Mouse (Mus musculus): Measurements from ENCODE around the gene Sema3f. TPM values are rescaled to one million over a fixed set of nuclear protein-coding genes. Genes with fewer than 3 reads are reported as not detected.

Sema3f gene
- total RNA-seq, 2 experiments from 2014 or later: 28.9 to 32.8 TPM

- DNase-seq (ENCODE audit: low spot score in 2 of 2): peak; percentile 85 to 94
Observed at GRCm38 (mm10) chr9:107635279-107636028, 74.8 kb downstream of the Sema3f start, which contains the start of gene Gnai2. TSS of gene Gnai2 (minus strand) at chr9:107635367.

DNA sequence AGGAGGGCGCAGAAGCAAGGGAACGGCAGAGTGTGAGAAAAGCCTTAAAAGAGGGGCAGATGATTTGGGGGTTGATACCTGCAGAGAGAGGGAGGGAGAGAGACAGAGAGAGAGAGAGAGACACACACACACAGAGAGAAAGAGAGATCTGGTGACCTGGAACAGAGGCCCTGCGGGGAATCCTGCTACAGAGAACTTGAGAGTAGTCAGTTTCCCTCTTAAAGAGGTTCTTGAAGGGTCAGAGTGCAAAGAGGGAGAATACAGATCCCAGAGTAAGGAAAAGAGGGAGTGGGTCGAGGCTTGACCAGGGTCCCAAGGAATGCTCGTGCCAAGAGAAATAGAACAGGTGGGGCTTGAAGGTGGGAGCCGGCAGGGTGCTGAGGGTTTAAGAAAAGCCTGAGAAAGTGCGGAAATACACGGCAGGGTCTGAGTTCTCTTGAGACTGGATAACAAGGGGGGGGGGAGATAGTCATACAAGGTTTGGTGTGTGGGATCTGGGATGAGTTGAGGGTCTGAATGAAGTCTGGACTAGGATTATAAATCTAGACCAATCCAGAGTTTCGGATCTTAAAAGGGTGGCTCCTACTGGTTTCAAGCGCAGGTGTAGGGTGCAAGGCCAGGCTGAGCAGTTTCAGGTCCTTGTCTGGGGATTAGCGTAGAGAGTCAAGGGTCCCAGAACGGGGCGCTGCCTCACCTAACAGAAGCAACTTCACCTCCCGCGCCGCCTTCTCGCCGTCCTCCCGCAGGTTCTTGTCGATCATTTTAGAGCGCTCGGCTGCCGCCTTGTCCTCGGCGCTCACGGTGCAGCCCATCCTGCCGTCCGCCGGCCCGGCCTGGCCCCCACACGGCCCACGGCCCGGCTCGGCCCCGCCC is 75.6 kb downstream of the Sema3f start:
- no peak for DNase-seq (ENCODE audit: low spot score in 2 of 2)

DNA sequence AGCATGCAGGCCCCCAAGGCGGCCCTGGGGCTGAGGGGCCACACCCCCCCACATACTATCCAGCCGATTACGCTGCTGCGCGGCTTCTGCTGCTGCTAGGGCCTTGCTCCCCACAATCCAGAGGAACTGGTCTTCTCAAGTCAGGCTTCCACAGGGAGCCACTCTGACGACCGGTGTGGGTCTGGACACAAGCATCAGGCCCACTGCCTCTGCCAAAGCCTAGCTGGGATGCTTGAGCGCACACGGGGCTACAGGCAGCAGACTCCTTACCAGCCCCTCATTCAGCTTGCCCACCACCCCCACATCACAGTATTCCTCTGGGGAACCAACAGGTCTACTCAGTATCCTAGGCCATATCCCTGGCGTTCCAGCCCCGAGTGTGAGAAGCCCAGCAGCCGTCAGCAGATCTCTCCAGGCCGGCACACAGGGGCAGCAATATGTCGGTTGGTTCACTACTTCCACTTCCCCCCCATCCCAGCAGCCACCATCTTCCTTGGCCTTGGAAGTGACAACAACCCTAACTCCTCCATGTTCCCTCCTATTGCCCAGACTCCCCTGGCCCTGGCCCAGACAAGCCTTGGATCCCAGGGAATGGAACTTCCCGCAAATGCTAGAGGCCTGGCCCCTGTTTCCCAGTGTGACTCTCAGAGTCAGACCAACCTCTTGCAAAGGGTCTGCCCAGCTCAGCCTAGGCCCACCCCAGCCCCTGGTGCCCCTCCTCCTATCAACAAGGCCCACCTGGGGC is 76.4 kb downstream of the Sema3f start:
- DNase-seq (ENCODE audit: low spot score in 2 of 2): no peak

DNA sequence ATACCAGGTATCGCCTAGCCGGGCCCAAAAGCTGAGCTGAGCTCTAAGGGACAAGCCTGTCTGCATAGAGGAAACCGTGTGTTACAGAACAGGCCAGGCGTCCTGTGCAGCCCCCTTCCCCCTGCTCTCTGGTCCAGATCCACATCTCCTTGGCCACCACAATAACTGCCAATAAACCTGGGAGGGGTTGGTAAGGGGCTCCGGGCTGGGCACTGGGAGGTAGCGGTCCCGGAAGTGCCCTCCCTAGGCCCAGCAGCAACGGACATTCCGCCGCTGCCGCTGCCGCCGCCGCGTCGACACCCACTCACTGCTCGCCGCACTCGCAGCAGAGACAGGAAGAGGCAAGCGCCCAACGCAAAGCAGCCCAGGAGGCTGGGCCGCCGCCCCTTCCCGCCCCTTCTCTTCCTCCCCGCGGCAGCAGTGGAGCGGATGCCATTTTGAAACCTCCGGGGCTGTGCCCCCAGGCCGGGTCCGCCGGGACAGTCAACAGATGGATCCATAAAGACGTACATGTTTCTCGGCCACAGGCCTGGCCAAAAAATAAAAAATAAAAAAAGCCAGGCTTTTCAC is 77.1 kb downstream of the Sema3f start:
- DNase-seq (ENCODE audit: low spot score in 2 of 2): peak; percentile 57 to 71

GRCm38 (mm10) chr9:107632478-107632877 is 77.8 kb downstream of the Sema3f start:
- DNase-seq (ENCODE audit: low spot score in 2 of 2): no peak

DNA sequence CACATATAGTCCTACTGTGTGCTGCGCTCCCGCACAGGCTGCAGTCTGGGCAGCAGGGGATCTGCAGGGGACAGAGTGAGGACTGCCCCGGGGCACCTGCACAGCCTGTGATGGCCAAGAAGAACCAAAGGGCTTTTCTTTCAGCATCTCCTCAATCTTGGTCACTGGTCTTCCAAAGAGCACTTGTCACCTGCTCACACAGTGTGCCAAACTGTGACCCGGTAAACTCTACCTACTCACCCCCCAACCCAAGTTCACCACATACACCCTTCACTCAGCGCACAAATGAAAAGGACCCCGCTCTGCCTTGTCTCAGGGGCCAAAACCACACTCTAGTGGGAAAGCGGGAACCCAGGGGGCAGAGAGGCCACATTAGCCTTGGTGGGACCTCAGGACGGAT is 78.4 kb downstream of the Sema3f start:
- DNase-seq (ENCODE audit: low spot score in 2 of 2): no peak

Other genes starting within 250 kb of the Sema3f start
- 10 to 100 TPM; 40.8 to 44.6 TPM for gene Tmem115, start 176.5 kb downstream of the Sema3f start, total RNA-seq (2021)
- 10 to 100 TPM; 19.2 to 21.7 TPM for gene Cyb561d2, start 168.3 kb downstream of the Sema3f start, total RNA-seq (2021)
- gene Nprl2, start 168.2 kb downstream of the Sema3f start, total RNA-seq (2021): 10 to 100 TPM; 18.8 to 19.6 TPM
- gene Zmynd10, start 163.2 kb downstream of the Sema3f start, total RNA-seq (2021): 1 to 10 TPM in 1 of 2 experiments, under 1 TPM in 1; 0.71 to 1.6 TPM
- 10 to 100 TPM; 34.9 to 37.6 TPM for gene Rassf1, start 158.9 kb downstream of the Sema3f start, total RNA-seq (2021)
- 10 to 100 TPM; 31.8 to 33.8 TPM for gene Tusc2, start 147.2 kb downstream of the Sema3f start, total RNA-seq (2021)
- gene Hyal2, start 142.5 kb downstream of the Sema3f start, total RNA-seq (2021): 10 to 100 TPM; 39.4 to 47.2 TPM
- 1 to 10 TPM; 5.1 to 5.4 TPM for gene Hyal1, start 133.5 kb downstream of the Sema3f start, total RNA-seq (2021)
- 10 to 100 TPM; 17.4 to 18.0 TPM for gene Naa80, start 131.6 kb downstream of the Sema3f start, total RNA-seq (2021)
- 1 to 10 TPM; 2.7 to 2.9 TPM for gene Hyal3, start 129.7 kb downstream of the Sema3f start, total RNA-seq (2021)
- 10 to 100 TPM; 40.9 to 41.4 TPM for gene Ifrd2, start 122.8 kb downstream of the Sema3f start, total RNA-seq (2021)
- gene Sema3b, start 101.2 kb downstream of the Sema3f start, total RNA-seq (2021): 10 to 100 TPM; 16.9 to 19.4 TPM
- gene Gnai2, start 75.1 kb downstream of the Sema3f start, total RNA-seq (2021): 100 to 1,000 TPM; 345 to 390 TPM
- gene Slc38a3, start 40.9 kb downstream of the Sema3f start, total RNA-seq (2021): 10 to 100 TPM; 10.1 to 37.4 TPM
- 1 to 10 TPM in 1 of 2 experiments, under 1 TPM in 1; 0.73 to 1.6 TPM for gene Gnat1, start 30.8 kb downstream of the Sema3f start, total RNA-seq (2021)
- 100 to 1,000 TPM; 152 to 155 TPM for gene Rbm5, start 60.5 kb upstream of the Sema3f start, total RNA-seq (2021)
- gene Rbm6, start 162.8 kb upstream of the Sema3f start, total RNA-seq (2021): 10 to 100 TPM; 56.4 to 61.8 TPM
- gene Mon1a, start 177.7 kb upstream of the Sema3f start, total RNA-seq (2021): 10 to 100 TPM; 11.8 to 11.9 TPM
- gene Mst1r, start 196.4 kb upstream of the Sema3f start, total RNA-seq (2021): 10 to 100 TPM; 10.8 to 15.7 TPM
- gene Actl11, start 218.0 kb upstream of the Sema3f start, total RNA-seq (2021): not detected
- 1 to 10 TPM; 3.5 to 4.0 TPM for gene Camkv, start 225.2 kb upstream of the Sema3f start, total RNA-seq (2021)
- gene Traip, start 239.7 kb upstream of the Sema3f start, total RNA-seq (2021): 10 to 100 TPM; 14.4 to 16.3 TPM

Data from adrenal gland, postnatal 4 days (tissue).